Mouse (Mus musculus) embryonic facial prominence, embryonic 14.5 days (tissue): ENCODE data around the gene Gm10961. TPM values are rescaled to one million over a fixed set of nuclear protein-coding genes. Genes with fewer than 3 reads are reported as not detected.

Source experiments
- ATAC-seq: fragments of 200-750 bp; cut with Nextera tagmentation; 2 replicates; pipeline ENCODE4 v1.8.0; 2017; ENCODE audit warnings: low read depth, moderate number of reproducible peaks, moderate TSS enrichment
- DNase-seq: peaks from one replicate; pipeline ENCODE4 v3.0.0-alpha.2; 2015; ENCODE audit warnings: low spot score
- H3K27ac ChIP-seq: fragments of 300-500 bp; sonication (generic); replicated peaks from 2 replicates; pipeline ENCODE4 v1.5.1; 2014; ENCODE audit warnings: low read depth, mild to moderate bottlenecking, low read length, moderate library complexity
- H3K27me3 ChIP-seq: fragments of 300-500 bp; sonication (generic); replicated peaks from 2 replicates; pipeline ENCODE4 v1.6.1; 2014; ENCODE audit warnings: low read length; ENCODE audit not compliant: control insufficient read depth, insufficient read depth
- H3K36me3 ChIP-seq: fragments of 300-500 bp; sonication (generic); 2 replicates; pipeline ENCODE4 v1.6.1; 2014; ENCODE audit warnings: low read length, mixed read lengths; ENCODE audit not compliant: control insufficient read depth, insufficient read depth
- H3K4me1 ChIP-seq: fragments of 300-500 bp; sonication (generic); 2 replicates; pipeline ENCODE4 v1.6.1; 2014; ENCODE audit warnings: antibody characterized with exemption, low read length; ENCODE audit not compliant: control insufficient read depth, insufficient read depth
- H3K4me2 ChIP-seq: fragments of 300-500 bp; sonication (generic); 2 replicates; pipeline ENCODE4 v1.6.1; 2014; ENCODE audit warnings: low read depth, mild to moderate bottlenecking, low read length, moderate library complexity, mixed read lengths
- H3K4me3 ChIP-seq: fragments of 300-500 bp; sonication (generic); 2 replicates; pipeline ENCODE4 v1.5.1; 2014; ENCODE audit warnings: low read depth, mild to moderate bottlenecking, low read length
- H3K9ac ChIP-seq: fragments of 300-500 bp; sonication (generic); 2 replicates; pipeline ENCODE4 v1.6.1; 2014; ENCODE audit warnings: low read depth, mild to moderate bottlenecking, low read length, moderate library complexity, mixed read lengths
- H3K9me3 ChIP-seq: fragments of 300-500 bp; sonication (generic); 2 replicates; pipeline ENCODE4 v1.6.1; 2016; ENCODE audit warnings: low read length; ENCODE audit not compliant: control insufficient read depth
- WGBS: fragments of 180-500 bp; shearing (Covaris S2); extraction: QIAGEN DNeasy Blood & Tissue Kit; methylation state at CpG from one replicate; pipeline ENCODE4 v1.1.7; 2014; 5-methylcytosine and 5-hydroxymethylcytosine counted together
- polyA plus RNA-seq: library from polyadenylated mRNA; unstranded; fragments of >200 nt; fragmentation: Nextera tagmentation; extraction: Ambion mirVana; gene quantifications from 2 replicates; pipeline ENCODE4 v1.2.1, GENCODE M21; 2014

Gm10961 gene
- not detected in 2 replicates for polyA plus RNA-seq

DNA sequence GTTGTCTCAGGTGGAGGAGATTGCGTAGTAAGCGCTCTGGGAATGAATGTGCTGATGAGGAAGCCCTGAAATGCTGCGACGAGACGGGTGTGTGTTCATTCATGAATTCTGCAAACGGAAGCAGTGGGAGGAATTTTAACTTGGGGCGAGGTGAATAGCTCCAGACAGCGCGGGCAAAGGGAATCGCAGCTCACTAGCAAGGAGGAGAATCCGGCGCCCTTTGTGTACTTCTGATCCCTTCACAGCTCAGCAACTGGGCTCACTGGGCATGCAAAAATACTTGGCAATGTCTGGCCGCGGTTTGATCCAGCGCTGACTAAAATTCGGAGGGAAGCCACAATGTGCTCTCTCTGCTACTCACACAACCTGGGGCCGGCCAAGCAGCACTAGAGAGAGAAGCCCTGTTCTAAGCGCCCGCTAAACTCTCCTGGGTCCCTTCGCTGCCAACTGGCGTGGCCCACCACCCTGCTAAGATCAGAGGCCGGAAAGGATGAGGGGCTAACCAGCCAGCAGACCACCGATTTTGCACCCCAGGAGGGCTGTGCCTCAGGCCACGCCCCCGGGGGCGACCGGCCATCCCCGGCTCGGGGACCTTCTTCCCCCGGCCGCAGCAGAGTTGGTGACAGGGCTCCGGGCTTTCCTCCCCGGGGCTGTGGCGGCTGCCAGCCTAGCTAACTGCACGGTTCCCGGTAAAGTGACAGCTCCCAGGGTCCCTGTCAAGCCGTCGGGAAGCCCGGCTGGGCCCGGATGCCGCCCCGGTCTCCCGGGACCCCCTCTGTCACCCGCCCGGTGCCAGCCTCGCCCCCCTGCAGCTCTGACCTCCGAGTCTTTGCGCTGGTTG lies at the start of gene Gm10961:
Gm10961 (plus strand) TSS at position 641 of the 841 bp plus-strand sequence.
- peaks cover 23% of the 10 kb centered on the region for H3K36me3 ChIP-seq
- H3K9ac ChIP-seq: peak within 1 kb of the TSS; percentile 93
- ATAC-seq (peak; percentile 64), DNase-seq (peak; percentile 55)
- peak within 1 kb of the TSS; percentile 85 for H3K4me2 ChIP-seq
- H3K27ac ChIP-seq: peak within 1 kb of the TSS; percentile 91
- H3K9me3 ChIP-seq: no peaks in the 10 kb centered on the region
- peaks cover 6% of the 10 kb centered on the region for H3K4me1 ChIP-seq
- H3K27me3 ChIP-seq: no peaks in the 10 kb centered on the region
- WGBS: under 1% methylated on average over 41 of the region's 48 CpGs
- H3K4me3 ChIP-seq: peak within 1 kb of the TSS; percentile 83

DNA sequence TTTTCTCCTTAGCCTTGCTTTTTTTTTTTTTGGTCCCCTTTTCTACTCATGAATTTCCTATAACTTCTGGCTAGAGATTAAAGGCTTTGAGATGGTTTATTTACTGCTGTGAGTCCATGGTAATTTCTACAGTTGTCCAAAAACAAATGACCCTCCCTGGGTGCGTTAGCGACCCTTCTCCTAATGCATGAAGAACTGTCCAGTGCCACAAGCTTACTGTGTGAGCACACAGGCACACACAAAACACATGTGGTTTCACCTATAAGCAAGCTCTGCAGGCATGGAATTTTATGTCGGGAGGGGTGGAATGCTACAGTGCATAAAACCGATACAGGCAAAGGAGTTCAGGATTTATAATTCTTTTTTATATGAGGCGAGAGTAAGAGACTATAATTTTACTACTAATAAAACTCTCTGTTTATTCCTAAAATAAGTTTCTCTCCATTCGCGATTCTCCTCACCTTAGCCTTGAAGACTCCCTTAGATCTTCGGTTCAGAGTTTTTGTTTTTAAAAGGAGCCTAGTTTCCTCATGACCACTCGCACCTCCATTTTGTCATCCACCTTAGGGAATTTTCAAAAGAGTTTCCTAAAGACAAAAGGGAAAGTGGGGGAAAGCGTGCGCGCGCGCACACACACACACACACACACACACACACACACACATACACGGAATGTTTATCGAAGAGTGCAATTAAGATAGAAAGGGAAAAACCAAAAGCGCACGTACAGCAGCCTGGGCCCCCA lies 48.8 kb upstream of the Gm10961 start:
- 5% methylated on average over 18 of the region's 18 CpGs for WGBS
- peak overlapping the region; percentile 67 for H3K9ac ChIP-seq
- no peaks in the 10 kb centered on the region for H3K9me3 ChIP-seq
- peak overlapping the region; percentile 45 for H3K4me3 ChIP-seq
- peak overlapping the region; percentile 75 for H3K4me2 ChIP-seq
- H3K36me3 ChIP-seq: no peaks in the 10 kb centered on the region
- H3K27me3 ChIP-seq: peaks cover 71% of the 10 kb centered on the region
- ATAC-seq: no peak
- DNase-seq: no peak
- 0 out of 2 replicates have a peak, but pooled peaks cover 12% of the 10 kb centered on the region for H3K4me1 ChIP-seq
- H3K27ac ChIP-seq: peak overlapping the region; percentile 59

DNA sequence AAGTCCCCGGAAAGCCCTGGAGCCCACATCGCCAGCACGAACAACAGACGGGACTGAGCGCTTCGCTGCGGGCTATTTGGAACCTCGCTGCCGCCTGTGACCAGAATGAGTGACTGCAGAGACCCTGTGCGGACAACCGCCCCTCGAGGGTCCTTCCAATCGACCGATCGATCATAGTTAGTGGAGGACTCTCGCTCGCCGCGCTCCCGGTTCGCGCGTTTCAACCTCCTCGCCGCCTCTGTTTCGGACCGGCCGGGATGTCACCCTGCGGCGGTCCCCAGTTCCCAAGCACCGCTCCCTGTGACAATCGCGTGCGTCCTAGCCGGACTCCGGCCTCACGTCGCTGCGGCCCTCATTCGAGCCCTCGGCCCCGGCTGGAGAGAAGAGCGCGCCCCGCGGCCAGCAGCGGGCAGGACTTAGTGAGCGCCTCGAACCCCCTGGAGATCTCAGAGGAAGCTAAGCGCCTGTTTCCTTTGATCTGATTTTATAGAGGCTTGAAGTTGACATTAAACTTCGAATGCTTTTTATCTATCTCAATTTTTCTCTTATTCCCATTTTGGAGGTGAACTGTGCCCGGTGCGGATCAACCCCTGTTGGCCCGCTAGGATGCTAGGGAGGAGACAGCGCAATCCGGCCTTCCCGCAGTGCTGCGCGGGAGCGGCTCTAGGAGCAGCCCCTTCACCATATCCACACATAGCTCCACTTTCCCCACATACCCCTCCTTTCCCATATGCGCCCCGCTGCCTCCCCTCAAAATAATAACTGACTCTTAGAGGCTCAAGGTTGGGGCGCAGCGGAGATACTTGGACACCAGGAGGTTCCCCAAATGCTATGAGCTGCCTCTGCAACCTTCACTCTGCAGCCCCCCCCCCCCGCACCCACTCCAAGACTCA lies 48.0 kb upstream of the Gm10961 start:
- Histone ChIP-seq H3K4me3 (peak overlapping the region; percentile 45), H3K27me3 (peaks cover 79% of the 10 kb centered on the region), H3K36me3 (no peaks in the 10 kb centered on the region), H3K27ac (peak overlapping the region; percentile 59), H3K4me2 (peak overlapping the region; percentile 75), H3K4me1 (0 out of 2 replicates have a peak, but pooled peaks cover 12% of the 10 kb centered on the region), H3K9ac (peak overlapping the region; percentile 67), H3K9me3 (no peaks in the 10 kb centered on the region)
- 2% methylated on average over 57 of the region's 65 CpGs for WGBS
- DNase-seq (no peak), ATAC-seq (no peak)

DNA sequence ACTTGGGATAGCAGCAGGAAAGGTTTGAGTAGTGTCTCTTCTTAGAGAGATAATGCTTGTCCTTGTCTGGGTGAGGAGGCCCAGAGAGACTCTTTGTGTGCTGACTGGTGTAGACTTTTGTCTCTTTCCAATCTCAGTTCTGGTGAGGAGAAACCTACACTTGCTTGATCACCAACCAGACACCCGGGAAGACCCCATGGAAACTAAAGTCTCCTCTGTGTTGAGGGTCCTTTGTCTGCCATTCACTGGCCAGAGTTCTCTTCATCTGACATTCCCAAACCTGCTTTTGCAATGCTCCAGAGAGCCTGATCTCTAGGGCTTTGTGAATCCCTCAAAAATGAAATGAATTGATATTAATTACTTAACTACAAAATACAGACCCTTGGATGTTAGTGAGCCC lies 47.2 kb upstream of the Gm10961 start:
- Histone ChIP-seq H3K36me3 (no peaks in the 10 kb centered on the region), H3K4me3 (no peak overlapping the region), H3K4me2 (no peak overlapping the region), H3K27ac (peak overlapping the region; percentile 53; the same call in 1 of the 2 replicates), H3K9ac (0 out of 2 replicates have a peak overlapping the region, but pooled peaks have one; percentile 67), H3K4me1 (0 out of 2 replicates have a peak, but pooled peaks cover 12% of the 10 kb centered on the region), H3K9me3 (no peaks in the 10 kb centered on the region), H3K27me3 (peaks cover 86% of the 10 kb centered on the region)
- no peak for ATAC-seq
- no peak for DNase-seq
- WGBS: 26% methylated on average over 1 of the region's 1 CpGs

DNA sequence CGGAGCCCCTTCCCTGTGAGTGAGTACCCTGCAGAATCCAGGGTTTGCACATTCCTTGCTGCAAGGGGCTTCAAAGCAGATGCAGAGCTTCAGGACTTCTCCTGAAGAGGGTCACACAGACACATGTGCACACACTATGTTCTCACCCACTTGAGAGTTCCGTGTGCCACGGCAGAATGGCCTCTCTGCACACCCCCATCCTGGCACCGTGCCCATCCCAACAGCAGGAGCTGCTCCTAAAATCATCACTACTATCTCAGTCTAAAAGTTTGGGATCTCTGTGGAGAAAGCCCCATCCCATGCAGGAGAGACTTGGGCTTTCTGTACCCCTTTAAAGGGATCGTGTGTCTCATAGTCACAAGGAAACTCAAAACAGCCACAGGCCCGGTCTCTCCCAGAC lies 44.6 kb upstream of the Gm10961 start:
- Histone ChIP-seq H3K27me3 (peaks cover 77% of the 10 kb centered on the region), H3K9me3 (no peaks in the 10 kb centered on the region), H3K4me1 (0 out of 2 replicates have a peak, but pooled peaks cover 10% of the 10 kb centered on the region), H3K9ac (no peak overlapping the region; the same call in 1 of the 2 replicates), H3K4me3 (no peak overlapping the region), H3K27ac (no peak overlapping the region), H3K36me3 (no peaks in the 10 kb centered on the region), H3K4me2 (no peak overlapping the region)
- WGBS: 58% methylated on average over 6 of the region's 6 CpGs
- DNase-seq: no peak
- ATAC-seq: no peak

DNA sequence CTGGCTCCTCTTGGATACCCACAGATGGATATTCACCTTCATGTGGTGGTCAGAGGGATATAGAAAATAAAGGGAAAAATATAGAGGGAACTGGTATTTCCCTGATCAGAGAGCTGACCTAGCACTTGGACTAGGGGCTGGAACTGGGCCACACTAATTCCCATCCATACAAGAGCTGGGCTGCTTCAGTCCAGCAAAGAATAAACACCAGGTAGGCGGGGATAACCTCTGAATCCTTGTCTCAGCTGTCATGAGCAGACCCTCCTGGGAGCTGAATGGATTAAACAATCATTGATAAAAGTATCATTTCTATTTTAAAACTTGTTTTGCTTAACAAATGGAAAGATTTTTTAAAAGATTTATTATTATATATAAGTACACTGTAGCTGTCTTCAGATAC lies 39.5 kb upstream of the Gm10961 start:
- H3K36me3 ChIP-seq: no peaks in the 10 kb centered on the region
- H3K4me1 ChIP-seq: no peaks in the 10 kb centered on the region
- ATAC-seq (no peak), DNase-seq (no peak)
- H3K9ac ChIP-seq: no peak overlapping the region
- no peak overlapping the region for H3K4me2 ChIP-seq
- H3K27ac ChIP-seq: no peak overlapping the region
- H3K9me3 ChIP-seq: no peaks in the 10 kb centered on the region
- peaks cover 63% of the 10 kb centered on the region for H3K27me3 ChIP-seq
- H3K4me3 ChIP-seq: no peak overlapping the region
- 63% methylated on average over 1 of the region's 1 CpGs for WGBS

DNA sequence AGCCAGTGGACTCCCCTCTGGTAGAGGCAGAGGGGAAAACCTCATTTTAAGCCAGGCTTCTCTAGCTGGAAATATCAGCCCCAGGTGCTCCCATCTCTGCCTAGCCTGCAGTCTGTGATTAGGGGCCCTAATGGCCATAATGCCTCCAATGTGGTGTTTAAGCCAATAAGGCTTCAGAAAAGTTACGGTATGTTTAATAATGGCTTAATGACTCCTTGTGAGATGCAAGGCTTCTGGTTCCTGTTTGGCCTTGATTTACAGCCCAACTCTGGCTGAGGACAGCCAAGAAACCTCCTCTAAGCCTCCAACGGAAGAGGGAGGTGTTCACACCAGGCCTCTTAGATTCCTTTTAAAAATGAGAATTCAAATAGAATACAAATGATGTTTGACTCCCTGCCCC lies 37.5 kb upstream of the Gm10961 start:
- H3K4me3 ChIP-seq: no peak overlapping the region
- peaks cover 61% of the 10 kb centered on the region for H3K27me3 ChIP-seq
- no peaks in the 10 kb centered on the region; the same call in 1 of the 2 replicates for H3K4me1 ChIP-seq
- no peaks in the 10 kb centered on the region for H3K9me3 ChIP-seq
- H3K36me3 ChIP-seq: no peaks in the 10 kb centered on the region
- ATAC-seq: no peak
- no peak overlapping the region for H3K9ac ChIP-seq
- H3K4me2 ChIP-seq: no peak overlapping the region; the same call in 1 of the 2 replicates
- H3K27ac ChIP-seq: no peak overlapping the region
- no peak for DNase-seq
- WGBS: 35% methylated on average over 2 of the region's 2 CpGs
